Mouse (Mus musculus) heart, adult 2 months (tissue): ENCODE data around the gene Cdyl2. TPM values are rescaled to one million over a fixed set of nuclear protein-coding genes. Genes with fewer than 3 reads are reported as not detected.

Experiments
- DNase-seq, 2 experiments: peaks; one replicate each; pipeline ENCODE4 v3.0.0; 2021
- H3K27ac ChIP-seq: fragments of 200-600 bp; 2 replicates; pipeline ENCODE4 v1.8.1; 2022
- H3K27me3 ChIP-seq: fragments of 200-500 bp; 2 replicates; pipeline ENCODE4 v1.6.1; 2012; ENCODE audit warnings: mild to moderate bottlenecking, low read length, inconsistent platforms, mixed read lengths; ENCODE audit not compliant: control insufficient read depth, insufficient read depth
- H3K36me3 ChIP-seq: fragments of 200-500 bp; 2 replicates; pipeline ENCODE4 v1.6.1; 2012; ENCODE audit warnings: low read length, inconsistent platforms; ENCODE audit not compliant: control insufficient read depth, insufficient read depth
- H3K4me1 ChIP-seq: fragments of 200-500 bp; 2 replicates; pipeline ENCODE4 v1.6.1; 2011; ENCODE audit warnings: low read length; ENCODE audit not compliant: control insufficient read depth, insufficient read depth
- H3K4me3 ChIP-seq: fragments of 200-600 bp; 2 replicates; pipeline ENCODE4 v1.8.1; 2022
- H3K79me2 ChIP-seq: fragments of 200-500 bp; replicated peaks from 2 replicates; pipeline ENCODE4 v1.6.1; 2012; ENCODE audit warnings: mild to moderate bottlenecking, inconsistent platforms, low read length, moderate library complexity, mixed read lengths; ENCODE audit not compliant: control insufficient read depth, insufficient read depth
- H3K9ac ChIP-seq: fragments of 200-500 bp; 2 replicates; pipeline ENCODE4 v1.6.1; 2012; ENCODE audit warnings: low read depth, mild to moderate bottlenecking, control low read depth, inconsistent platforms, low read length, mixed read lengths
- CTCF ChIP-seq: fragments of 200-600 bp; IDR thresholded peaks from 2 replicates; pipeline ENCODE4 v1.8.1; 2022; ENCODE audit warnings: antibody characterized with exemption, mild to moderate bottlenecking, moderate library complexity
- EP300 ChIP-seq: fragments of 200-500 bp; IDR thresholded peaks from 2 replicates; pipeline ENCODE4 v1.6.1; 2011; ENCODE audit warnings: low read depth, low read length, control low read depth; ENCODE audit not compliant: insufficient read depth
- POLR2A ChIP-seq: fragments of 200-500 bp; IDR thresholded peaks from 2 replicates; pipeline ENCODE4 v1.6.1; 2011; ENCODE audit warnings: mild to moderate bottlenecking, low read depth, low read length, control low read depth; ENCODE audit not compliant: insufficient read depth
- WGBS: fragments of 180-500 bp; shearing (Covaris S2); methylation state at CpG from one replicate; pipeline ENCODE4 v1.1.7; 2018; 5-methylcytosine and 5-hydroxymethylcytosine counted together
- intact Hi-C: fragments of 180-260 bp; cut with DNase I; formaldehyde crosslinking; loops from one replicate; pipeline ENCODE4 v1.15.1; 2025
- polyA plus RNA-seq: library from polyadenylated mRNA; depleted of rRNA; stranded (reverse); fragments of >200 nt; gene quantifications from 2 replicates; pipeline ENCODE4 v1.2.3, GENCODE M21; 2012
- total RNA-seq, 2 experiments: library from RNA; stranded (reverse); gene quantifications; 2 replicates each; pipeline ENCODE4 v1.2.3; 2021

Gene Cdyl2
- total and polyA plus RNA-seq, 3 experiments = 1.5 to 3.9 (median 3.3) TPM

DNA sequence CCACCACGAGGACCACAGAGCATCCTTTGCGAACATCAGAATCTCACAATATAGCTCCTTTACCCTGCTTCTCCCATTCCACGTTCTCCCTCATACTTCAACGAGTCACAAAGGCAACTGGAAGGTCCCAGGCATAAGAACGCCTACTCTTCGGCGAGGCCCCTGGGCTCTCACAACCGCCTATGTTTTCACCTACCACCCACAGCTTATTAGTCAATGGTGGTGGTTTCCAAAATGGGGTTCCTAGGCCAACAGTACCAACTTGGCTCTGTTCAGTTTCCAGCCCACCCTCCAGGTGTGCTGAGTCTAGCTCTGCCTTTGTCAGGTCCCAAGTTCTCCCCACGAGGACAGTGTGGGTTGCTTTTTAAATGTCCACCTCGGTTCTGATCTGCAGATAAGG lies 114.0 kb downstream of the Cdyl2 start:
- Histone ChIP-seq H3K79me2 (no peaks in the 10 kb centered on the region), H3K27me3 (no peaks in the 10 kb centered on the region), H3K4me3 (no peak overlapping the region), H3K9ac (no peak overlapping the region), H3K27ac (no peak overlapping the region), H3K36me3 (no peaks in the 10 kb centered on the region), H3K4me1 (no peaks in the 10 kb centered on the region)
- 89% methylated on average over 10 of the region's 10 CpGs for WGBS
- TF ChIP-seq POLR2A = no peak
- TF ChIP-seq CTCF = no peak
- no peak for TF ChIP-seq EP300
- no peak for DNase-seq
- intact Hi-C loops = no loop called here

DNA sequence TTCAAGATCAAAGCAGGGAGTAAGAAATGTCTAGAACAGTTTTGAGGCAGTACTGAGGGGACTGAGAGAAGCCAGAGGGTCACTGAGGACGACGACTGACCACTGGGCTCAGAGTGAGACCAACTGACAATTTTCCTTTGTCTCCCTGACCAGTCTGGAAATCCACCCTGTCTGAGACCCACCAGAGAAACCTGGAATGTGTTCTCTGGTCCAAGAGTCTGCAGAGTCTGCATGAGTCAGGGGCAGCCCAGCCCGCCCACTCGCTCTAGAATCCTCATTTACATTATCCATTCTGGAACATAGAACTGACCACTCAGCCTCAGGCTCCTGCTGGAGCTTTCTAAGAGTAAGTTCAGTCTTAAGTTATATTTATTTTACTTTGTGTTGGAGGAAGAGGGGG lies 114.9 kb downstream of the Cdyl2 start:
- Histone ChIP-seq H3K27me3 (no peaks in the 10 kb centered on the region), H3K79me2 (no peaks in the 10 kb centered on the region), H3K27ac (no peak overlapping the region), H3K36me3 (no peaks in the 10 kb centered on the region), H3K4me3 (no peak overlapping the region), H3K9ac (no peak overlapping the region), H3K4me1 (no peaks in the 10 kb centered on the region)
- intact Hi-C loops = no loop called here
- WGBS = 65% methylated on average over 4 of the region's 4 CpGs
- DNase-seq = no peak
- no peak for TF ChIP-seq POLR2A
- no peak for TF ChIP-seq CTCF
- no peak for TF ChIP-seq EP300

DNA sequence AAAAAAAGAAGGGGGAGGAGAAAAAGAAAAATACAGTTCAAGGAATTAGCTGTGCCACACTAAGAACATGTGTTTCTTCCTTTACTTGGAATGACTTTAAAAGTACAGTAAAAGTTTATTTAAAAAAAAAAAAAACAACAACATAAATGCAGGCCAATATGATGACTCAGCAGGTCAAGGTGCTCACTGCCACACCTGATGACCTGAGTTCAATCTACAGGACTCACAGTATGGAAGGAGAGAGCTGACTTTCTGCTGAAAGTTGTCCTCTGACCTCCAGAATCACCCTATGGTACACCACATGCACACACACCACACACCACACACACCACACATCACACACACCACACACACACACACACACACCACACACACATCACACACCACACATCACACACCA lies 116.4 kb downstream of the Cdyl2 start:
- TF ChIP-seq EP300 = no peak
- TF ChIP-seq POLR2A = no peak
- TF ChIP-seq CTCF = no peak
- no peak overlapping the region for H3K9ac ChIP-seq
- no peak overlapping the region for H3K4me3 ChIP-seq
- H3K27me3 ChIP-seq = no peaks in the 10 kb centered on the region
- no peaks in the 10 kb centered on the region for H3K4me1 ChIP-seq
- intact Hi-C loops = no loop called here
- H3K79me2 ChIP-seq = no peaks in the 10 kb centered on the region
- no peak overlapping the region for H3K27ac ChIP-seq
- no peak for DNase-seq
- no peaks in the 10 kb centered on the region for H3K36me3 ChIP-seq

DNA sequence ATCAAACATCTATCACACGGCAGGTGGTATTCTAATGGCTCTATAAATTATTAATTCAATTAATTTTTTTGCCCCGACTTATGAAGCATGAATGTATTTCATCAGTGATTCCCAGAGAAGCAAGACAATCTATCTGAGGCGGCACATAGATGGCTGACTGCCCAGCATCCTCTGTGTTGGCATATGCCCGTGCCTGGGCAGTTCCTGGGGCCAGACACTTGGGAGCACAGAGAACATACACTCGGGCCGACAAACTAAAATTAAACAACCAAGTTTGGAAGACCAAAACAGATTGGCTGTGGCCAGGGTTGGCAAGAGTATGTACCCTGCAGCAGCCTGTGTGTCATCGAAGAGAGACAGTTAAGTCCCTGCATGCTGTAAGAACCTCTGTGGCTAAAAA lies 117.9 kb downstream of the Cdyl2 start:
- no peak overlapping the region for H3K27ac ChIP-seq
- H3K4me1 ChIP-seq = no peaks in the 10 kb centered on the region
- no peaks in the 10 kb centered on the region for H3K79me2 ChIP-seq
- TF ChIP-seq CTCF (no peak), POLR2A (no peak), EP300 (no peak)
- no peaks in the 10 kb centered on the region for H3K27me3 ChIP-seq
- intact Hi-C loops = no loop called here
- H3K36me3 ChIP-seq = no peaks in the 10 kb centered on the region
- no peak overlapping the region for H3K9ac ChIP-seq
- peak; percentile 43 to 53 for DNase-seq
- H3K4me3 ChIP-seq = no peak overlapping the region
- 66% methylated on average over 7 of the region's 7 CpGs for WGBS

DNA sequence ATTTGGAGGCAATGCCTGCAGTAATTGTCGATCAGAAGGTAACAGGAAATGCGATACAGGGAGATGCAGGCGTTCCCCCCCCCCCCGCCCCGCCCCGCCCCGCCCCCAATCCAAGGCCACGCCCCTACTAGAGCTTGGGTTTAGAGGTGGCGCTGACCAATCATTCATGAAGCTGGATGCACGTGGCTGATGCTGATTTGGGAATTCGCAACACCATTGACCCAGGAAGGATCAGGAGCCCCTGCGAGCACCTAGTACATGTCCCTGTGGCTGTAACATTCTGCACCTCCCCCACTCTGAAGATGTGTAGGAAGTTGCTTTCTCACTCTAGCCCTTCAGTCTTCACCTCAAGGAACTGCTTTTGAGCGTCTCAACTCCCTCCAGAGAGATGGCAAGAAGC lies 126.6 kb downstream of the Cdyl2 start:
- intact Hi-C loops = no loop called here
- Histone ChIP-seq H3K36me3 (no peaks in the 10 kb centered on the region), H3K4me1 (no peaks in the 10 kb centered on the region), H3K27me3 (no peaks in the 10 kb centered on the region), H3K9ac (no peak overlapping the region), H3K79me2 (no peaks in the 10 kb centered on the region), H3K27ac (no peak overlapping the region), H3K4me3 (no peak overlapping the region)
- DNase-seq = no peak
- 39% methylated on average over 13 of the region's 13 CpGs for WGBS
- no peak for TF ChIP-seq POLR2A
- no peak for TF ChIP-seq CTCF
- TF ChIP-seq EP300 = no peak

DNA sequence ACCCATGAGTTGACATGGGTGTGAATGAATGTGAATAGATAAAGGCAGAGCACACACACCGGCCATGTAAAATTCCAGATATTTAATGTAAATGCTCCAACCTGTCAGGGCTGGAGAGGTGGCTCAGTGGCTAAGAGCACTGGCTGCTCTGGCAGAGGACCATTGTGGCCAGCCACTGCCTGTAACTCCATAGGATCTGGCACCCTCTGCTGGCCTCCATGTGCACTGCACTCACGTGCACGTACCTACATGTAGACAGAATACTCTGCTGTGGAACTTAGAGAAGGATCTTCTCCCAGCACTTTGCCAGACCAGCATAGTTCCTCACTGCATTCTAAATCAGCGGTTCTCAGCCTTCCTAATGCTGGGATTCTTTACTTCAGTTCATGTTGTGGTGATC lies 130.0 kb downstream of the Cdyl2 start:
- Histone ChIP-seq H3K4me1 (no peaks in the 10 kb centered on the region), H3K36me3 (no peaks in the 10 kb centered on the region), H3K9ac (no peak overlapping the region), H3K79me2 (no peaks in the 10 kb centered on the region), H3K27ac (no peak overlapping the region), H3K27me3 (0 out of 2 replicates have a peak, but pooled peaks cover 1% of the 10 kb centered on the region), H3K4me3 (no peak overlapping the region)
- DNase-seq = no peak
- no peak for TF ChIP-seq EP300
- TF ChIP-seq CTCF = peak; percentile 44
- 94% methylated on average over 4 of the region's 4 CpGs for WGBS
- intact Hi-C loops = no loop called here
